Mouse (Mus musculus) megakaryocyte, adult 5-6 weeks (primary cell): ENCODE measurements around the gene Gm30302. TPM values are rescaled to one million over a fixed set of nuclear protein-coding genes. Genes with fewer than 3 reads are reported as not detected.
"Not testable (repeated sequence)": the region's sequence is repeated elsewhere in the genome, so short reads cannot be mapped to it uniquely, and the experiment has no call there.

Experiments
- ATAC-seq: 2 replicates; pipeline ENCODE4 v1.8.0; 2016; ENCODE audit warnings: mild to moderate bottlenecking, inconsistent platforms; ENCODE audit not compliant: poor library complexity, severe bottlenecking
- total RNA-seq, 2 experiments: library from RNA; stranded (forward) in 1 of 2; stranded (reverse) in 1 of 2; fragments of 153-499, 151-499 nt in 1 of 2; fragments of 221-1000, 200-1000 nt in 1 of 2; gene quantifications; 2 replicates each; pipeline versions ENCODE4 v1.2.3 to v1.2.4; 2015 to 2017

Gene Gm30302
- total RNA-seq (2015) (not detected in 2 replicates), total RNA-seq (2017) (not detected in 2 replicates)

GRCm38 (mm10) chr13:49798901-49799300 is at the start of gene Gm30302:
TSS of gene Gm30302 (minus strand) at chr13:49799001.
- no peak for ATAC-seq

- no peak for ATAC-seq
Measured at GRCm38 (mm10) chr13:49846751-49847150, 48.0 kb upstream of the Gm30302 start.

GRCm38 (mm10) chr13:49846141-49846540 is 47.3 kb upstream of the Gm30302 start:
- no peak for ATAC-seq

DNA sequence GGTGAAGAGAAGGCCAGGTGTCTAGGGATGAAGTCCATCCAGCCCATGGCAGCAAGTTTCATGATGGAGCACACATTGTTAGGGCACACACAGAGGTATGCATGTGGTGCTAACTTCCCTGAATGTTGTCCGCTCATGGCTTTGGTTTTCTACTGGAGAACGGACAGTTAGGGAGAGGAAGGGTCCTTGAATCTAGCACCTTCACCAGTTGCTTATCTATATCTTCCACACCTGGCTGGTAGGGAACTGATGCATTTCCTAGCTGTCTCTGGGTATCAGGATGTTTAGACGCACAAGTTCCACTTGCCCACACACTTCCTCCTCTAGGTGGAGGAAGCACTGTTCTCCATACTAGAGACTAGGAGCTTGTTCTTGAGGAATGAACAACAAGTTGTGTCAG is 46.9 kb upstream of the Gm30302 start:
- ATAC-seq = no peak

DNA sequence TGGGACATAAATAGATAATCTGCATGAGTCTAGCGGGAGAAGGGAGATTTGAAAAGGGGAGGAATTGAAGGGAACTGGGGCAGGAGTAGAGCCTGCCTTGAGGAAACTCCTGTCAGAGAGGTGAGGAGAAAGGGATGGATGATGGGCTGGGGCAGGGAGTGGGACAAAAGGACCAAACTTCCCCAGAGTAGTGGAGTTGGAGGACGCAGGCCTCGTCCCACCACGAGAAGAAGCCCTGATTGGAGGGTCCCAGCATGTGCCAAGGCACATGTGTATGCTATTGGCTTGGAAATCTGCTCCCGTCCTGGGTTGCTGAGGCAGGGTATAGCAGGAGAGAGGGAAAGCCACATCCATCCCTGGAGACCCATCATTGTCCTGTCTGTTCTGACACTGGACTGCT is 45.3 kb upstream of the Gm30302 start:
- no peak for ATAC-seq

GRCm38 (mm10) chr13:49841186-49841585 is 42.4 kb upstream of the Gm30302 start:
- no peak for ATAC-seq

- ATAC-seq = no peak
Measured at GRCm38 (mm10) chr13:49830355-49830754, 31.6 kb upstream of the Gm30302 start.

DNA sequence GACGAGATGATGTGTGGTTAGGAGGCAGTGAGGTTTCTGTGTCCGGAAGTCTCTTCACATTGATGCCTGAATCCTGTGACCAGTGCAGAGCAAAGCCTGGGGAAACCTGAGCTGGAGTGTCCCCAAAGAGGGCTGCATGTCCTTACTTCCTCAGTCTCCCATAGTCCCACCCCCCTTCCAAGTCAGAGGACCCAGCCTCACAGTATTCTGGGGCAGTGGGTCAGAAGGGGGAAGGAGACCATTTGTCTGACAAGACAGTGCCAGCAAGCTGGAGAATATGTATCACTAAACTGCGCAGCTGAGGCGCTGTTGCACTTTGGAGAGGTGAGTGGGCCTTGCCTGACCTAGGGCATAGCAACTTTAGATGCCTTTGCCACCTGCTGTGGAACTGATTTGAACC is 26.5 kb upstream of the Gm30302 start:
- no peak for ATAC-seq

DNA sequence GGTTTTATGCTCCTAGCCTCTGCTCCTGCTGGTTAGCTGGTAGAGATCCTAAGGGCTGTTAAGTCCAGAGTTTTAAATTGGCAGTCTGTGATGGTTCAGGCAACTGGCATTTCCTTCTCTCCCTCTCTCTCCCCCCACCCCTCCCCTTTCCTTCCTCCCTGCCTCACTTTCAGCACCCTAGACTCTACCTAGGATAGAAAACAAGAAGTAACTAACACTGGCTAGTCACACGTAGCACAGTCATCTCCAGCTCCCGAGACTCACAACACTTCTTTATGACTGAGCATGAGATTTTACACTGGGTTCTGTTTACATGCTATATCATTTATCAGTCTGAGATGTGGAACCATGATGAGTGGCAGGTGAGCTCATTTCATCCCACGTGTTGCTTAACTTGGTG is 16.2 kb upstream of the Gm30302 start:
- no peak for ATAC-seq

DNA sequence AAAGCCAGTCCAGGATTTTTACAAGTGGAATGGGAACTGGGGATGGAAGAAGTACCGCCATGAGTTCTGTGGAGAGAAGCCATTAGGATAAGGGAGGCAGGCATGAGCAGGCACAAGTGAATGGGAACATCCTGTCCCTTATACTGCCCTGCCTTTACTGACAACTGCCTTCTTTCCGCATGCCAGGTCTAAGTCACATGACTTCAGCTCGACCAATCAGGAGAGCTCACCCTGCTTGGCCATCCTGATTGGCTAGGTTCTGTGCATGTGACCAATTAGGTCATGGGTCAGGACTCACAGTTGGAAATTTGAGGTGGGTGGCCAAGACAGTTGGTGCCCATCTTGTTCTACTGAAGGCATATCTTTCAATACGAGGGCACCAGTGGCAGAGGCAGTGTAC is 15.6 kb upstream of the Gm30302 start:
- ATAC-seq = no peak

- ATAC-seq = no peak
Measured at GRCm38 (mm10) chr13:49807146-49807545, 8.3 kb upstream of the Gm30302 start.

DNA sequence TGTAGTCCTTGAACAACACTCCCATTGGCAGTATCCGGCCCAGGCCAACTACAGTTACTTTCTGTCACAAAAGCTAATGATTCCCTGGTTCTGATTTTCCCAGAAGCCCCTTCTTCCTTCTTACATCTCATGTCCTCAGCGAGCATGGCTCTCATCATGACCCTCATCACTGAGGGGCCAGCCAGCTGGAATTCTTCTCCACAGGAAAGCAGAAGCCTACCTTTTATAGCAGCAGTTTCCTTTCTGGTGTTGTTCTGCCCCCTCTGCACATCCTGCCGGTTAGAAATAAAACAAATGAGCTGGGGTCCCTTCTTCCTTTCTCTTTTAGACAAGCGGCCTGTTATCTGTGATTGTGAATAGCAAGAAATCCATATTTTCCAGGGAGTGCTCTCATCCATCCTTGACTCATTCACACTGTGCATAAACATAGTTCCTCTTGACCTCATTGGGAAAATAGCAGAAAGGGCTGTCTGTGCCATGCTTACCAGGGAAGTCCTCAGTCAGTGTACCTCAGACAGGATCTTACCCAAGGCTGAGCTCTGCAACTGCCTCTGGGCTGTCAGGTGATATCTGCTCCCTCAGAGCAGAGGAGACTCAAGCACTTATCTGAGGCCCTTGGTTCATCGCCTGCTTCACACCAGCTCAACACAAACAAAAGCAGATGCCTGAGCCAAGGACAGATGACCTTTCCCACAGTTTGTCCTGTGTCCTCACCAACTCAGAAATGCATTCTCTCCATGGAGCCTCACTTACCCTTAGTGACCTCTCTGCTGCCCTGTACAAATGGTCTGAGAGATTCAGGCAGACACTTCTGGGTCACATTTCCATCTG is 10.0 kb downstream of the Gm30302 start:
- no peak for ATAC-seq

DNA sequence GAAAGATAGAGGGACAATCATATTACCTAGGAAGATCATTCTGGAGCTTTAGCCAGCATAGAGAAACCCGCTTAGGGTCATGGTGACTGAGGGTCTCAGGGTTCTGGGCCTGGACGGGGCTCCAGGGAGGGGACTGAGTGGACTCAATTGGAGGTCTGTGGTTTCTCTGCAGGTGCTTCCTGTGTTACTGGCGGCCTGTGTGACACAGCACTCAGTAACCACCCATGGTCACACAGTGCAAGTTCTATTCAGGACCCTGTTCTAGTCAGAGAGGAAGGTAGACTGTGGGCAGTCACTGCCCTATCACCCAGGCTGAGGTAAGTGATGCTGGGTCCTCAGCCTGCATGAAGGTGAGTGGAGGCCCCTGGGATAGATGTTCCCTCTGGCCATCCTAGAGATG is 14.9 kb downstream of the Gm30302 start:
- no peak for ATAC-seq

DNA sequence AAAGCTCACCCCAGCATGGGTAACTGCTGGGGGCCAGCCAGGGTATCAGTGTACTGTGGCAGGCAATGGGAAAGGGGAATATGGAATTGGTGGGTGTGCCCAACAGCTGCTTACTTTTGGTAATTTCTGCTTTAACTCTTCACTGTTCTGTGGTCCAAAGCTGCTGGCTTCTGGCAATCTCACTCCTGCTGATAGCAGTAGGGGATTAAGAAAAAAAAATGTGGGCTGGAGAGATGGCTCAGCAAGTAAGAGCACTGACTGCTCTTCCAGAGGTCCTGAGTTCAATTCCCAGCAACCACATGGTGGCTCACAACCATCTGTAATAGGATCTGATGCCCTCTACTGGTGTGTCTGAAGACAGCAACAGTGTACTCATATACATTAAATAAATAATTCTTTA is 27.3 kb downstream of the Gm30302 start:
- ATAC-seq = not testable (repeated sequence)

- no peak for ATAC-seq
Measured at GRCm38 (mm10) chr13:49769111-49769510, 29.7 kb downstream of the Gm30302 start.

GRCm38 (mm10) chr13:49768048-49768447 is 30.8 kb downstream of the Gm30302 start:
- ATAC-seq = no peak

DNA sequence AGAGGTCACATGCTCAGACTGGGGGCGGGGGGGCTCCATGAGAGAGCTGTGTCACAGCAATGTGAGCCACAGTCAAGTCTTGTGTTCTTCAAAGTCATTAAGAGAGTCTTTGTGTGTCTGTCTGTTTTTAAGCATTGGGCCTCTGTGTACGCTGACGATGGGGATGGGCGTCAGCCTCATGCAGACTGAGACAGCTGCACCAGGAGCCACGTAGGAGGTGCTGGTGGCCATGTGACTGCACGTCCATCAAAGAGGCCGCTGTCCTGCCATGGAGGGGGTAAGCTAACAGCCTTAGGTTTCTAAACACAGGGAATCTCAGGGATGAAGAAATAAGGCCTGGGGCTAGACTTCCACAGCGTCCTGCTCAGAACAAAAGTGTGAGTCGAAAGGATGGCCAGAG is 32.5 kb downstream of the Gm30302 start:
- ATAC-seq = no peak

GRCm38 (mm10) chr13:49765306-49765705 is 33.5 kb downstream of the Gm30302 start:
- no peak for ATAC-seq

GRCm38 (mm10) chr13:49762208-49762607 is 36.6 kb downstream of the Gm30302 start:
- ATAC-seq = no peak

DNA sequence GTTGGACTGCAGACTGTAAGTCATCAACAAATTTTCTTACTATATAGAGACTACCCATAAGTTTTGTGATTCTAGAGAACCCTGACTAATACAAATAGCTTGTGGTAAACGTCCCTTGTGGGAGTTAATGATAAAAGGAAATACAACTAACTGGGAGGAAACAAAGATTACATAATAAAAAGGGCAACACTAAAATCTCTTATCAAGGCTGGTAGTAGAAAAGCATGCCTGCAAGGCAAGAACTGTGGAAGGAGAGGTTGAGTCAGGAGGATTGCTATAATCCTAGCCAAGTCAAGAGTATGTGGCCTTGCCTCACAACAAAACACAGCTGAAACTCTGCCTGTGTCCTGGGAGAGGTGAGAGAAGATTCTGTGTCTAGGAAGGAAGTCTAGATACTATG is 38.1 kb downstream of the Gm30302 start:
- no peak for ATAC-seq

DNA sequence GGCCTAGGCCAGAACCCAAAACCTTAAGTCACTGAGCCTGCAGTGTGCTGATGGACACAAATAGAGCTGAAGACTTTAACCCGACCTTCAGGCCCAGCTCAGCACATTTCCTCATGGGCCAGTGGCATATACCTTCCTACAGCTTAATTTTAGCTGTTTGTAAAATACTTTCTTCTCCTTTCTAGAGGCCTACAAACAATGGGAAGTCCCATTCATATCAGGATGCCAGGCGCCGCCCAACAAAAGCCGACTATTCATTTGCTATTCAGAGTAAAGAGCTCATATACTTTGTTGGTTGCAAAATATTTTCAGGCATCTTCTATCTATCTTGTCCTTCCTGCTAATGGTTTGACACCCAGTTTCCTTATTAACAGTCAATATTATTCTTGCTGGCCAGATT is 40.8 kb downstream of the Gm30302 start:
- ATAC-seq = no peak

DNA sequence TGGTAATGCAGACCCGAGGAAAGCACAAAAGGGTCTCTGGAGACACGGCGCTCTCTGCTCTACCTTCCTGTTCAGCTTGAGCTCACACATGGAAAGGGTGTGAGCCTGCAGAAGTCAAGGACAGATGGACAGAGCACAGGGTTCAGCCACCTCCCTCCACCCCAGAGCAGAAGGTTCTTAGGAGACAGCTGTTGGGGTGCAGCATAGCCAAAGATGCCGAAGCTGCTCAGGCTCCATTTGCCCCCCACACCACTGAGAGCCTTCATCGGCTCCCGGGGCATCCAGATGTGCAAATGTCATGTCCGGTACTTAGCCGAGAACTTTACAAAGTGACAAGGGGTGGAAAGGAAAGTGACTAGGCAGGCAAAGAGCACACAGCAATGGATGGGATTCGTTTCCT is 42.2 kb downstream of the Gm30302 start:
- ATAC-seq = no peak
